Mouse (Mus musculus): ENCODE results near the gene Olfr346.

- no peak for TF ChIP-seq CTCF (IDR thresholded peaks at IDR 0.05; ENCODE audit: borderline replicate concordance, control insufficient read depth, extremely low read depth, insufficient read depth, low read length, poor library complexity)
- TF ChIP-seq POLR2A (IDR thresholded peaks at IDR 0.05; ENCODE audit: control insufficient read depth, extremely low read depth, insufficient read depth, low read length, poor library complexity), result no peak
Measured at GRCm38 (mm10) chr2:36736226-36736625, 50.6 kb downstream of the Olfr346 start.

Data from thymus, adult 2 months (tissue).